Mouse (Mus musculus) midbrain, embryonic 16.5 days (tissue): ENCODE measurements around the gene Olfr1342. TPM values are rescaled to one million over a fixed set of nuclear protein-coding genes. Genes with fewer than 3 reads are reported as not detected.
A peak's percentile ranks its signal among the peaks of the same experiment; 100 is the strongest.

Source experiments
- ATAC-seq: fragments of 200-750 bp; cut with Nextera tagmentation; 2 replicates; pipeline ENCODE4 v1.8.0; 2017; ENCODE audit warnings: moderate TSS enrichment
- H3K27ac ChIP-seq: fragments of 300-500 bp; sonication (generic); 2 replicates; pipeline ENCODE4 v1.5.1; 2014; ENCODE audit warnings: mild to moderate bottlenecking, low read length, mixed read lengths
- H3K27me3 ChIP-seq: fragments of 300-500 bp; sonication (generic); 2 replicates; pipeline ENCODE4 v1.6.1; 2014; ENCODE audit warnings: low read depth, low read length, mixed read lengths; ENCODE audit not compliant: control insufficient read depth, insufficient read depth
- H3K36me3 ChIP-seq: fragments of 300-500 bp; sonication (generic); 2 replicates; pipeline ENCODE4 v1.6.1; 2014; ENCODE audit warnings: mild to moderate bottlenecking, low read length, moderate library complexity, mixed read lengths; ENCODE audit not compliant: control insufficient read depth, insufficient read depth
- H3K4me1 ChIP-seq: fragments of 300-500 bp; sonication (generic); 2 replicates; pipeline ENCODE4 v1.6.1; 2014; ENCODE audit warnings: mild to moderate bottlenecking, low read length, mixed read lengths; ENCODE audit not compliant: control insufficient read depth, insufficient read depth
- H3K4me2 ChIP-seq: fragments of 300-500 bp; sonication (generic); 2 replicates; pipeline ENCODE4 v1.6.1; 2014; ENCODE audit warnings: mild to moderate bottlenecking, low read length, mixed read lengths
- H3K4me3 ChIP-seq: fragments of 300-500 bp; sonication (generic); 2 replicates; pipeline ENCODE4 v1.5.1; 2014; ENCODE audit warnings: low read depth, mild to moderate bottlenecking, low read length, moderate library complexity, mixed read lengths
- H3K9ac ChIP-seq: fragments of 300-500 bp; sonication (generic); 2 replicates; pipeline ENCODE4 v1.6.1; 2014; ENCODE audit warnings: low read depth, low read length, mixed read lengths
- H3K9me3 ChIP-seq: fragments of 300-500 bp; sonication (generic); replicated peaks from 2 replicates; pipeline ENCODE4 v1.6.1; 2014; ENCODE audit warnings: mild to moderate bottlenecking, low read length, mixed read lengths; ENCODE audit not compliant: control insufficient read depth, poor library complexity, severe bottlenecking
- WGBS: fragments of 180-500 bp; shearing (Covaris S2); extraction: QIAGEN DNeasy Blood & Tissue Kit; methylation state at CpG from one replicate; pipeline ENCODE4 v1.1.7; 2014; 5-methylcytosine and 5-hydroxymethylcytosine counted together
- polyA plus RNA-seq: library from polyadenylated mRNA; unstranded; fragments of >200 nt; fragmentation: Nextera tagmentation; extraction: Ambion mirVana; gene quantifications from 2 replicates; pipeline ENCODE4 v1.2.1, GENCODE M21; 2015

Olfr1342 gene
- polyA plus RNA-seq, 1 experiment from 2014 or later: not detected

DNA sequence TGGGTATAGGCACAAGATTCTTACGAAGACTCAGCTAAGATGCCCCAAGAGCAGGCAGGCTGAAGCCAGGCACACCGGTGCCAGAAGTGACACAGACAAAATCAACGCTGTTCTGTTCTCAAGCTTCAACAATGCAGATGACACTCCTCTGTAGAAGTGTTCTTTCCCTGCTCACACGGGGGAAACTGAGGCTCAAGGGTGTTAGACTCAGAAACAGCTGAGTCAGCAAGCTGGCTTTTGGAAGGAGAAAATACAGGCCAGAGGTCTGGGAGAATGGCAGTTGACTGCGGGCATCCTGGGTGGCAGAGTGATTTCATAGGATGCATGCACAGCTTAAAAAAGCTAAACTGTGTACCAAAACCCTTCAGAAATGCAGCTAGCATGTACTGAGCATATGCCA lies 15.5 kb upstream of the Olfr1342 start:
- H3K9me3 ChIP-seq: no peaks in the 10 kb centered on the region
- H3K27me3 ChIP-seq: no peaks in the 10 kb centered on the region
- H3K4me1 ChIP-seq: no peaks in the 10 kb centered on the region
- H3K36me3 ChIP-seq: no peaks in the 10 kb centered on the region
- WGBS: 85% methylated on average over 5 of the region's 5 CpGs
- no peak for ATAC-seq
- no peak overlapping the region for H3K27ac ChIP-seq
- no peak overlapping the region for H3K9ac ChIP-seq
- H3K4me2 ChIP-seq: no peak overlapping the region
- H3K4me3 ChIP-seq: no peak overlapping the region

GRCm38 (mm10) chr4:118703223-118703622 lies 10.7 kb upstream of the Olfr1342 start, which contains the start of gene Olfr1341:
Gene Olfr1341, plus strand, starts transcription at chr4:118703523.
- H3K27ac ChIP-seq: no peak within 1 kb of the TSS
- WGBS: 84% methylated on average over 3 of the region's 3 CpGs
- H3K4me2 ChIP-seq: no peak within 1 kb of the TSS
- no peaks in the 10 kb centered on the region for H3K27me3 ChIP-seq
- no peak within 1 kb of the TSS for H3K4me3 ChIP-seq
- no peak for ATAC-seq
- no peaks in the 10 kb centered on the region for H3K4me1 ChIP-seq
- no peaks in the 10 kb centered on the region for H3K36me3 ChIP-seq
- H3K9ac ChIP-seq: no peak within 1 kb of the TSS
- H3K9me3 ChIP-seq: no peaks in the 10 kb centered on the region

- 17% methylated on average over 2 of the region's 2 CpGs for WGBS
- Histone ChIP-seq H3K9me3 (no peaks in the 10 kb centered on the region), H3K4me1 (no peaks in the 10 kb centered on the region), H3K4me2 (no peak overlapping the region), H3K4me3 (no peak overlapping the region), H3K27ac (no peak overlapping the region), H3K9ac (no peak overlapping the region), H3K27me3 (no peaks in the 10 kb centered on the region), H3K36me3 (no peaks in the 10 kb centered on the region)
- ATAC-seq: no peak
Measured at GRCm38 (mm10) chr4:118693812-118694211, 1.3 kb upstream of the Olfr1342 start.

DNA sequence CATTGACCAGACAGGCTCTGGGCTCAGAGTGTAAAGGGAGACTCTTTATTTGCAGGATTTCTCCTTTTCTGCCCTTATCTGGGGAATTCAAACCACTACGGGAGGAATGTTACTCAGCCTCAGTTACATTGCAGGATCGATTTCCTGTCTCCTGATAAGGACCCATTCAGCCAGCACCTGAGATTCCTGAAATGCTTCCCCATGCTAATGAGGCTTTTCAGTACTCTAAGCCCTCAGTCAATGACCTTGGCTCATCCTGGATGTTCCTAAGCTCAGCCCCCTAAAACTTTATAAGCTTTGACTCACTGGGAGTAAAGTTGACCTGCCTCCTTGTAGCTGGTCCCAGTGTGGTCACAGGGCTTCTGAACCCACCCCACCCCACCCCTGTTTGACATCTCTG lies 5.5 kb downstream of the Olfr1342 start:
- Histone ChIP-seq H3K4me2 (no peak overlapping the region), H3K4me1 (no peaks in the 10 kb centered on the region), H3K9ac (no peak overlapping the region), H3K4me3 (no peak overlapping the region), H3K36me3 (no peaks in the 10 kb centered on the region), H3K9me3 (no peaks in the 10 kb centered on the region), H3K27me3 (no peaks in the 10 kb centered on the region), H3K27ac (no peak overlapping the region)
- WGBS: 80% methylated on average over 2 of the region's 2 CpGs
- no peak for ATAC-seq

GRCm38 (mm10) chr4:118658652-118659051 lies 33.9 kb downstream of the Olfr1342 start, which contains the start of gene Olfr62:
Gene Olfr62, plus strand, starts transcription at chr4:118658952.
- Histone ChIP-seq H3K27me3 (no peaks in the 10 kb centered on the region), H3K9me3 (no peaks in the 10 kb centered on the region), H3K9ac (no peak within 1 kb of the TSS), H3K27ac (no peak within 1 kb of the TSS), H3K4me2 (no peak within 1 kb of the TSS), H3K4me1 (no peaks in the 10 kb centered on the region), H3K36me3 (no peaks in the 10 kb centered on the region), H3K4me3 (no peak within 1 kb of the TSS)
- no peak for ATAC-seq

DNA sequence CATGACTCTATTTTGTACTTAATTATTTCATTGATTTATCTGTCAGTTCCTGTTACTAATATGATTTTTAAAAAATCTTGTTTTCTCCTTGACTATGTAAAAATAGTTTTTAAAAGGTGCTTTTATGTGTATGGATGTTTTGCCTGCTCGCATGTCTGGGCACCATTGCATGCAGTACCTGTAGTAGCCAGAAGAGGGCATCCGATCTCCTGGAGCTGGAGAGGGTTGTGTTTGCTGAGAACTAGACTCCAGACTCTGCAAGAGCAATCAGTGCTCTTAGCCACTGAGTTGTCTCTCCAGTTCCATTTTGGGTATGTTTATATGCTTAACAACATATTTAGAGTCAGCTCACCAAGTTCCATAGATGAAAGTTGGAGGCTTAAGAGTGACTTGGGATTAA lies 47.3 kb downstream of the Olfr1342 start:
- H3K9me3 ChIP-seq: no peaks in the 10 kb centered on the region
- no peak overlapping the region for H3K4me3 ChIP-seq
- no peaks in the 10 kb centered on the region for H3K4me1 ChIP-seq
- no peak for ATAC-seq
- H3K9ac ChIP-seq: no peak overlapping the region
- H3K36me3 ChIP-seq: no peaks in the 10 kb centered on the region
- H3K27me3 ChIP-seq: no peaks in the 10 kb centered on the region
- H3K27ac ChIP-seq: no peak overlapping the region
- WGBS: 10% methylated on average over 2 of the region's 2 CpGs
- no peak overlapping the region for H3K4me2 ChIP-seq

GRCm38 (mm10) chr4:118642346-118643190 lies 50.0 kb downstream of the Olfr1342 start:
- Histone ChIP-seq H3K9ac (no peak overlapping the region; the same call in 1 of the 2 replicates), H3K27me3 (no peaks in the 10 kb centered on the region), H3K4me3 (no peak overlapping the region), H3K4me2 (no peak overlapping the region), H3K27ac (no peak overlapping the region), H3K4me1 (no peaks in the 10 kb centered on the region), H3K9me3 (no peaks in the 10 kb centered on the region), H3K36me3 (no peaks in the 10 kb centered on the region)
- WGBS: 42% methylated on average over 20 of the region's 20 CpGs
- 0 out of 2 replicates have a peak, but pooled peaks have one; percentile 32 for ATAC-seq

Other genes with a start within 250 kb of the Olfr1342 start
- gene Mpl, start 235.2 kb downstream of the Olfr1342 start, polyA plus RNA-seq: 0.11 TPM in 1 of 2 replicates, not detected in the other
- gene Tie1, start 202.7 kb downstream of the Olfr1342 start, polyA plus RNA-seq: 13.1 and 14.4 TPM in 2 replicates
- gene 2610528J11Rik, start 165.8 kb downstream of the Olfr1342 start, polyA plus RNA-seq: not detected in 2 replicates
- gene Tmem125, start 148.7 kb downstream of the Olfr1342 start, polyA plus RNA-seq: not detected in 2 replicates
- gene Cfap57, start 72.0 kb downstream of the Olfr1342 start, polyA plus RNA-seq: 2.0 and 2.5 TPM in 2 replicates
- gene Ebna1bp2, start 72.0 kb downstream of the Olfr1342 start, polyA plus RNA-seq: 84.8 and 98.6 TPM in 2 replicates
- gene Olfr62, start 33.8 kb downstream of the Olfr1342 start, polyA plus RNA-seq: not detected in 2 replicates
- gene Olfr1341, start 10.8 kb upstream of the Olfr1342 start, polyA plus RNA-seq: not detected in 2 replicates
- gene Olfr1340, start 27.4 kb upstream of the Olfr1342 start, polyA plus RNA-seq: not detected in 2 replicates
- not detected in 2 replicates for gene Olfr1339, start 39.4 kb upstream of the Olfr1342 start, polyA plus RNA-seq
- not detected in 2 replicates for gene Olfr1338, start 66.0 kb upstream of the Olfr1342 start, polyA plus RNA-seq
- not detected in 2 replicates for gene Olfr1337, start 89.8 kb upstream of the Olfr1342 start, polyA plus RNA-seq
- gene Olfr1335, start 117.2 kb upstream of the Olfr1342 start, polyA plus RNA-seq: not detected in 2 replicates
- gene Olfr1333, start 143.5 kb upstream of the Olfr1342 start, polyA plus RNA-seq: not detected in 2 replicates
- not detected in 2 replicates for gene Olfr1331, start 171.9 kb upstream of the Olfr1342 start, polyA plus RNA-seq
- gene Olfr1330, start 195.8 kb upstream of the Olfr1342 start, polyA plus RNA-seq: not detected in 2 replicates
- not detected in 2 replicates for gene Olfr1329, start 224.7 kb upstream of the Olfr1342 start, polyA plus RNA-seq
- not detected in 2 replicates for gene Olfr1328, start 245.9 kb upstream of the Olfr1342 start, polyA plus RNA-seq